Mouse (Mus musculus) thymus, postnatal 4 days (tissue): ENCODE results near the gene Srarp.

ENCODE experiments used
- DNase-seq: peaks from one replicate; pipeline ENCODE4 v3.0.0; 2021

Gene Srarp

DNA sequence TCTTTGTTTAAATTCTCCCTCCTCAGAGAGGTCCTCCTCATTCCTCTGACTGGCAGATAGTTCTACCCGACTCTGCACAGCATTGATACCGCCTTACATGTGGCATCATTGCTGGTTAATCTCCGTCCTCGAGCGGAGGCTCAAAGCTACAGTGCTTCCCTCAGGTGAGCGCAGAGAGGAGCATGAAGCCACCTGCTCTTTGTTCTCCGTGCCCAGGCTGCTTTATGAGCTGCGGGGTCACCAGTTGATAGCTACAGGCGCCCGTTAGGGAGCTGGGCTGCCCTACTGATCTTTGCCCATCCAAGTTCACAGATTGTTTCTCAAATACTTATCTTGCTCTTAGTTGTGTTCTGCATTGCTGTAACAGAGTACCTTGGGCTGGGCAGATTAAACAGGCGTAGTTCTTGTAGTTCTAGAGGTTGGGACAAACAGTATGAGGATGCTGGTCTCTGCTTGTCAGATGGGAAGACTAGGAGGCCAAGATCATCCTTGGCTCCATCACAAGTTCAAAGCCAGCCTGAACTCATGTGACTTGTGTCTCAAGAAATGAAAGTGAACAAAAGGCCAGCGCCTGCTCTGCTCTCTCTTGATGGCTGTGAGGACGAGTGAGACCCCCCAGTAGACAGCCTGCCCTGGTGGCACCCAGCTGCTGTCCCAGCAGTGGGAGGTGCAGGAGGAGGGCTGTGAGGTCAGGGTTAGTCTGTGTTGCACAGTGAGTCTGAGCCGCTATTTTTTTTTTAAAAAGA lies 20.5 kb upstream of the Srarp start:
- peak; percentile 6 for DNase-seq

DNA sequence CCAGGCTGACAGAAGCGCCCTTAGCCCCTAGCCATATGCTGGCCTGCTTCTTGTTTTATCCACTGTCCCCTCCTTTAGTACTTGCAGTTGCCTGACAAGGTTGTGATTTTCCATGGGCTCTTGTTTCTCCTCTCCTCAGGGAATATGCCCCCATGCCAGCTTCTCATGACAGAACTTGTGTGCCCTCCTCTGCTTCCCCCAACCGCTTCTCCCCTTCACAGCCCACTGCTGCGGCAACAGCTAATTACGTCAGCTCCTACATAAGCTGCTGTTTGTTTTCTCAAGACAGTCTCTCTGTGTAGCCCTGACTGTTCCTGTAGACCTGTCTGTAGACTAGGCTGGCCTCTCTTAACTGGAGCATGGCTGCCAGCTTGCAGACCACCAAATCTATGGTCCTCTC lies 19.6 kb upstream of the Srarp start:
- no peak for DNase-seq

DNA sequence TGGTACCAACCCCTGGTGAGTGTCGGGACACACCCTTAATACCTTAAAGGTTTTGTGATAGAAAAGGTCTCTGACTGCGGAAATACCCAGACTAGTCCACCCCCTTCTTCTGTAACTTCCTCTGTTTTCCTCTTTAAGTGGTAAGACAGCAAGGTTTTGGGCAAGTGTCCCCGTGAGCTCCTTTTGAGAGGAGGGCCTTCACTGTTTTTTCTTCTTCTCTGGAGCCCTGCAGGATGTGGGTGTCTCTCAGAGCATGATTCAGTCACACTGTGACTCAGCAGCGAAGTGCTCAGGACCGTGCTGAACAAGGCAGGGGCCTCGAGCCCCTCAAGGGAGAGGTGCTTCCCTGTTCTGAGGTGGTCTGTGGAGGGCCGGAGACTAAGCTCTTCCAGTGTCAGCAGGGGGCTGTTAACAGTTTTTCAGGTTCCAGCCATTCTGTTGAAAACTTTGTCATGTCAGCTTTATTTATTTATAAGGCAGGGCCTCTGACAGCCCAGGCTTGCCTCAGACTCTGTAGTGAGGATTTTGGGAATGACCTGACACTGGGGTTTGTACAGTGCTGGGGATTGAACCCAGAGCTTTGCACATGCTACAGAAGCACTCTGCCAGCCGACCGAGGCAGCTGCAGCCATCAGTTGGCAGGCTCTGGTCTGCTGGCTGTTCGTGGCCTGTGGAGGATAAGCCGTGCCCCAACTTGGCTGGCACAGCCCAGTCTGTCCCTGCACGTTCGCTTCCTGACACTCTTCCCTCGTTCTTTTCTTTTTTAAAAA lies 18.9 kb upstream of the Srarp start:
- DNase-seq = peak; percentile 52

DNA sequence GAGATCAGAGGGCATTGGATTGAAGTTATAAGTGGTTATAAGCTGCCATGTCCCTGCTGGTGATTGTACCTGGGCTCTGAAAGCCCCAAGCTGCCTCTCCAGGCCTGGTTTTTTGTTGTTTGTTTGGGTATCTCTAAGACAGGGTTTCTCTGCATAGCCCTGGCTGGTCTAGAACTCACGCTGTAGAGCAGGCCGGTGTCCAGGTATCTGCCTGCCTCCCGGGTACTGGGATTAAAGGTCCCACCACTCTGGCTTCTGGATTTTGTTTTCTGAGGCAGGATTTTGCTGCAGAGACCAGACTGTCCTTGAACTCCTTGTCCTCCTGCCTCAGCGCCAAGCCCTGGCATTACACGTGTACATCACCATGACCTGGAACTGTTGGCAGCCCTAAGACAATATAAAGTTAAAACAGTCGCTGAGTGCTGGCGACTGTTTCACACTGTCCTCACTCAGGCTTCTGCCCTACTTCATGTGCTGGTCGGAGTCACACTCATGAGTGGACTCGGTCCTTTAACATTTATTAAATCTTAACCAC lies 16.1 kb upstream of the Srarp start:
- peak; percentile 4 for DNase-seq

DNA sequence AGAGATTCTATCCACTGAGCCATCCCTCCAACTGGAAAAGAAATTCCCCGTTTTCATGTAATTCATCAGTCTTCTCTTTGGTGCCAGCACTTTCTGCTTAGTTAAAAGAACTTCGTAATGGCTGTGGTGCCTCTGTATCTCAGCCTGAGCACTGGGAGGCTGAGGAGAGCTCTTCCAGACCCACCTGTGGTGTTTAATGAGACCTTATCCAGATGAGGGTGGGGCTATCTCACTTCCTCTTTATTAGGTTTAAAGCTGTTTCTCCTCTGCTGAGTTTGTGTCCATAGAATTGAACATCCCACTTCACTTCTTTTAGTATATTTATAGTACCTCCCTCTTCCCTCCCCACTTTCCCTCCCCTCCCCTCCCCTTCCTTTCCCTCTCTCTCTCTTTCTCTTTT lies 15.3 kb upstream of the Srarp start:
- no peak for DNase-seq

DNA sequence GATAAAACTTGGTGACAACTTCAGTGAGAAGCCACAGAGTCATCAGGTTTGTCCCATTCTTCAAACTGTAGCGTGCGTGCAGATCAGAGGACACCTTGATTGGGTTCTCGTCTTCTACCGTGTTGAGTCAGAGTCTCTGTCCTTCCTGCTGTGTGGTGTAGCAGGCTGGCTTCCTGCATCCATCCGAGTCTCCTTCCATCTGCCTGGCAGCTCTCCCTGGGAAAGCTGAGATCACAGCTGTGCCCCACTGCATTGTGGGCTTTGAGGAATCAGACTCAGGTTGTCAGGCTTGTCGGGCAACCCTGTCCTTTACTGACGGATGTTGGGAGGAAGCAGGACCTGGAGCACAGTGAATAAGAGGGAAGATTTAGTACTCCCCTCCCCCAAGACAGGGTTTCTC lies 10.3 kb upstream of the Srarp start:
- DNase-seq = no peak

DNA sequence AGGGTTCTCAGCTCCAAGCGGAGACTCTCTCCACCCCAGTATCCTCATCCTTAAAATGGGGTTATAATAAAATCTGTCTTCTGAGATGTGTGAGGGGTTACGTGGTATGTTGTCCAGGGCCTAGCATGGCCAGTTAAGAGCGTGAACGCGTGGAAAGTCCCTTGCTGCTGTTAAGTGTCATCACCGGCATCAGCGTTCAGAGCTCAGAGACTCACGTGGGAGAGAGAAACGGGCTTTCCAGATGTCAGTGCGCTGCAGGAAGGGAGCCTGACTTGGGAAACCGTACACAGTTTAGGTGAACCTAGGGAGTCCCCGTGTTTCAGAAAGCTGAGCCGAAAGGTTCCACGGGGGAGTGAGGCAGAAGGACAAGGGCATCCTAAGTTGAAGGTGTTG lies 9.4 kb upstream of the Srarp start:
- no peak for DNase-seq

DNA sequence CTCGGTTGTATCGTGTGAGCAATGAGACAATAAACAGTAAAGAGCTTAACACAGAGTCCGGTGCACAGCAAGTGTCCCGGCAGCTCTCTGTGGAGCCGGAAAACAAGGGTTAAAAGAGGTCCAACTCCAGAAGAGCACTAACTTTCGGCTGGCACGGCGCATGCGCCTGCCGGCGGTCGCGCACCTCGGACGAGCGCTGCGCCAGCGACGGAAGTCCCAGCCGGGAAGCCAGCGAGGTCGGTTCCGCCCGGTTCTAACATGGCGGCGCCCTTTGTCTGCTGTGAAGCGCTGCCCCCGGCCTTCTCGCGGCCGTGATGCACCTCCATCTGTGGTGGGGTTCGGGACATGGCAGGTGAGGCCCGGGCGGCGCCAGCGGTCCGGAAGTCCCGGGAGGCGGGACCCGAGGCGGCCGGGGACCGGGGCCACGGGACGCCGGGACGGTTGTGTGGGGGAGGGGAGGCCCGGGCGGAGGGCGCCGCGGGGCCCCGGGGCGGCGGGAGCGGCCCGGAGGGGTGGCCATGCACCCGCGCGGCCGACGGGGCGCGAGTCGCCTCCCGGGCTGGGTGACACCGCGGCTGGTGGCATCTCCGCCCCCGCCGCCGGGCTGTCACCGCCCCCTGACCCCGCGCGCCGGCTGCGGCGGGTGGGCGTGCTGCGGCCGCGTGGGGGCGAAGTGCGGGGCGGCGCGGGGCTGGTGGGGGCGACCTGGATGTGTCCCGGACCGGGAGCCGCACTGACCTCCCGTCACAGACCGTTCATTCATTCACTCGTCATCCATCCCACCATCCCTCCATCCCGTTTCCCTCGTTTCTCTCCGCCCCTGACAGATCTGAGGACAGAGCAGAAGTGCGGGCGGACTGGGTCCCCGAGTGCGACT lies 8.8 kb upstream of the Srarp start, which contains the start of gene Zbtb17:
Gene Zbtb17 (plus strand): TSS at position 204 of the 877 bp plus-strand sequence.
- peak; percentile 96 for DNase-seq

DNA sequence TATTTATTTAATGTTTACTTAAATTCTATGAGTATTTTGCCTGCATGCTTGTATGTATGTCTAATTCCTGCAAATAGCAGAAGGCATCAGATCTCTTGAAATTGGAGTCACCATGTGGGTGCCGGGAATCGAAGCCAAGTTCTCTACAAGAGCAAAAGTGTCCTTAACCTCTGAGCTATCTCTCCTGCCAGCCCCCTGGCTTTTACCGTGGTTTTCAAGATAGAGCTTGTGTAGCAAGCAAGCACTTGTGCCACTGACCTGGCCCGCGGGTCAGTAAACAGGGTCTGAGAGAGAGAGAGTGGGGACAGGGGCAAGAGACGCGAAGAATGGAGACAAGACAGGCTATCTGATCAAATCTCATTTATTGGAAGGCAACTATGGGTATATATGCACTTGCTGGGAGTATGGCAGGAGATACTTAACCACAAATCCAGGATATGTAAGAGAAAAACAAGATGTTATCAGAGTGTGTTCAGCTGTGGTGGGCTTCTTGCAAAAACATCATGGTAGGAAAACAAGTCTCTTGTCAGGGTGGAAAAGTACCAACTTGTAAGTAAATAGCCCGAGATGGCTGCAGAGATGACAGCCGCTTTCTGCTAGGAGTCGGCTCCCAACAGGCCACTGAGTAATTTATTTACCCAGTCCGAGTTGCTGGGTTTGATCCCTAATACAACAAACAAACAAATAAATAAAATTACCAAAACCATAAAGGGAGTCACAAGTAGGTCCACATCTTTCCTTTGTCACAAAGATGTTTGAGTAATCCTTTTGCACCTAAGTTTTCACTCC lies 7.9 kb upstream of the Srarp start:
- no peak for DNase-seq

DNA sequence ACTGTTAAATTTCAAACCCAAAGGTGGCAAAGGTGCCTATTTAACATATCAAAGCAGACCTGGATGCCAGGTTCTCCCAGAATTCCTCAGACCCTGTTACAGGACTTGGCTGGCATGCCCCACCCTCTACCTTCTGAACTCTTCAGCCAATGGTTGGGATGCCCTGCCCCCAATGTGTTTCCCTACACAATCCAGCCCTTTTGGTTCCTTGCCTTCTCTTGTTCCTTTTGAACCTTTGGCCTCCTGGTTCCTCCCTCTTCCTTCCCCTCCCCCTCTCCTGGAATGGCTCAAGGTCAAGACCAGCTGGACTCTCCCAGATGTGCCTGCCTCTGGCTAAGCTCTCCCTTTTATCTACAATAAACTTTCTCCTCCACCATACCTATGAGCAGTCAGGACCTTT lies 5.0 kb upstream of the Srarp start:
- no peak for DNase-seq

DNA sequence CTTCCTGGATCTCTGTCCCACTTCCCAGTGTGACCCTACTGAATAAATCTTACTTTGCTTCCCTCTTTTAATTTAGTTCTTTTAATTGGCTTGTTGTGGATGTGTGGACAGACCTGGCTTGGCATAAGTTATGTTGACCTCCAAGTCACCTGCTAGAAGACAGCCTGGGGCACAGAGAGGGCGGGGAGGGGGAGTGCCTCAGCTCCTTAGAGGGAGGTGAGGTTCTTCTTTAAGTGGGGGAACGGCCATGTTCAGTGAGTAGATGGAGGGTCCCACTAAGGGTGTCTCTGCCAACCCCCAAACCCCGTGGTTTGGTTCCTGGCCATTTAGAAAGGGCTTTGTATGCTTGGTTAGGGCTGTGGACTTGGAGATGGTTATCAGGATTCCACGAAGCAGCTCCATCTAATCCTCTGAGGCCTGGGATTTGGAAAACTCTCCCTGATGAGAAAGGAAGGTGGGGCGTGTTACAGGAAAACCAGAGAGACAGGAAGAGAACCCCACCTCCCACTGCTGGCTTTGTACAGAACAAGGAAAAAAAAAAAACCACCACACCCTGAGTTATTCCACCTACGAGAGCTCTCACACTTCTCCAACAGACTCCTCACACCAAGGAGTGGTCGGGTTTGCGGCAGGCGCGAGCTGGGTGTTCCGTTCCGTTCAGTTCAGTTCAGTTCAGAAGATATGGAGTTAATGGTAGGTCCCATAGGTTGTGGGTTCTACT lies 3.3 kb upstream of the Srarp start:
- no peak for DNase-seq

DNA sequence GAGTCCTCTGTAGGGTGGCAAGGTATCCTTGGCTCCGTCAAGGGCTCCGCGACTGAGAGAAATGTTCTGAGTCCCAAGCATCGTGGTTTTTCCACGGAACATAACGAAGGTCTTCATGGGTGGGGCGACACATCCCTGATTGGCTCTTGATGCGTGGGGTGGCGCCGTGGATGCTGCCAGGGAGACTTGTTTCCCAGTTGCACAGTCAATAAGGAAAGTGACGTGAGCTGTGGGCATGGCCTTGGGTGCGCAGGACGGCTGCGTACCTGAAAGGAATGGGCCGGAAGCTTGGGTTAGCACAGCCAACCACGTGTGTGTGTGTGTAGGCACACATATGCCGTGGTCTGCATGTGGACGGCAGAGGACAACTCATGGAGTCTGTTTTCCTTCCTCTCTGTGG lies 2.7 kb downstream of the Srarp start:
- DNase-seq = no peak

DNA sequence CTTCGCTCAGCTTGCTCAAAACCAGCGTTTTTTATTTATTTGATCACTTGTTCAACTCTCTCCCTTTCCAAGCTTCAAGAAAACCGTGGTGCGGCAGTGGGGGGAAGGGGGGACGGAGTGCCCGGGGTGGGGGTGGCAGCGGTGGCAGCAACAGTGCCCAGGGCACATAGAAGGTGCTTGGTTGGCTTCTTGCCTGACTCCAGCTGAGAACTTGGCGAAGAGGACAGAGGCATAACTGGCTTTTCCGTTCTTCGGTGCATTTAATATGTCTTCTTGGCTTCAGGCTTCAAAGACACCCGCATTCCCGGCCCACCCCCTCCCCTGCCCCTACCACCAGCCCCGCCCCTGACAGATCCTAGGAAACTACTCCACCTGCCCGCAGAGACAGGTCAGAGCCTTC lies 3.2 kb downstream of the Srarp start:
- DNase-seq = no peak

DNA sequence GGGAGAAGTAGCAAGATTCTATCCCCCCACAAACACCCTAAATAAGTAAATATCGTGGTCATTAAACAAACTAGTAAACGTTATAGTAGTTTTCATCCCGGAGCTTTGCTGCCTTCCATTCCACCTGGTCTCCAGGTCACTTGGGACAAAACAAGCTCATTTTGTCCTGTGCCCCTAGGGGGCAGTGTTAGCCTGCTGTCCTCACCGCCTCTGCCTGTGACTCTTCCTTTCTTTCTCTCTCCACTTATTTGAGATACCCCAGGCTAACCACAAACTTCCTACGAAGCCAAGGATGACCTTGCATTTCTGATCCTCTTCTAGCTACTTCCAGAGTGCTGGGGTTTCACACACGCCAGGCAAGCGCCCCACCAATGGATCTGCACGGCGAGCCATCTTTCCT lies 4.9 kb downstream of the Srarp start:
- DNase-seq = peak; percentile 84

DNA sequence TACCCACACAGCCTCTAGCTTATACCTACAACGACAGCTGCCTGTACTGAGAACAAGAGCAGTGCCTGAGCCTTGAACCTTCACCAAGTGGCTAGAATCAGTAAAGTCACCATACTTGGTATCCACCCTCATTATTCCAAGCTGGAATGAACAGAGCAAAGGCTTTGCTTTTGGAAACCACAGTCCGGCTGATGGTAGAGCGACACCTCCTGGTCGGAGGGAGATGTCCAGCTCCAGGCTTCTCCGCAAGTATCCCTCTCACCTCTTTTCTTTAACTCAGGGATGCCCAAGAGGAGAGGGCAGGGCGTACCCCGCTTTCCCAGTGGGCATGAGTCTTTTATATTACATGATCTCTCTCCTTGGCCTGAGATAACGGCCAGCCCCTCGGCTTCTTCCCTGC lies 6.1 kb downstream of the Srarp start:
- no peak for DNase-seq

DNA sequence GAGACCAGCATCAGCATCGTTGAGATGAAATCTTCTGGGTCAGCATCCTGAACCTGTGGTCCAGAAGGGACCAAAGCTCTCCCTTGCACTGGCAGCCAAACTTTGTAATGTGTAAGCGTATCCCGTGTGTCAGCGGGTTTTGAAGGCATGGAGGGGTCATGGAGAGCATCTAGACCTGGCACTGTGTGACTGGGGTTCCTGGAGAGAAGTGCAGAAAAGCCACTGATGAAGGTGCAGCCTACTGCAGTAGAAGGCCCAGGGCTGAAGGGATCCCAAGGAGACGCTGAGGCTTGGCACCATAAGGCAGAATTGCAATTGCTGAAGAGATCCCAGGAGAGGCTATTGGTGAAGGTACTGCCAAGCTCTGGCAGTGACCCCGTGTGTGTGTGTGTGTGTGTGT lies 6.5 kb downstream of the Srarp start:
- no peak for DNase-seq

DNA sequence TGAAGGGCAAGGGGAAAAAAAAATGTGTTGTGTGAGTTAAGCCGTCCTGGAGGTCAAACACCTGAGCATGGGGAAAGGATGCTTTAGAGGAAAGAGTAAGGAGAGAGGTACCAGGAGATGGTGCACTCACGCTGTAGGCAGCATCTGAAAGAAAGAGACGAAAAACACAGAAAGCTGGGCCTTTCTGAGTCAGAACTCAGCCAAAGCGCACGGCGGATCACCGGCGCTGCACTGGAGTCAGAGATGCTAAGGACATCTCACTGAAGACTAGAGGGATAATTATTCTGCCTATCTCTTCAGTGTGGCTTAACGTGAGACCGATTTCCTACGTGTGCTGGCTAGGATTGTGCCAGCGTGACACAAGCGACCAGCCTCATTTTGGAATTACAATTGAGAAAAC lies 8.0 kb downstream of the Srarp start:
- no peak for DNase-seq

DNA sequence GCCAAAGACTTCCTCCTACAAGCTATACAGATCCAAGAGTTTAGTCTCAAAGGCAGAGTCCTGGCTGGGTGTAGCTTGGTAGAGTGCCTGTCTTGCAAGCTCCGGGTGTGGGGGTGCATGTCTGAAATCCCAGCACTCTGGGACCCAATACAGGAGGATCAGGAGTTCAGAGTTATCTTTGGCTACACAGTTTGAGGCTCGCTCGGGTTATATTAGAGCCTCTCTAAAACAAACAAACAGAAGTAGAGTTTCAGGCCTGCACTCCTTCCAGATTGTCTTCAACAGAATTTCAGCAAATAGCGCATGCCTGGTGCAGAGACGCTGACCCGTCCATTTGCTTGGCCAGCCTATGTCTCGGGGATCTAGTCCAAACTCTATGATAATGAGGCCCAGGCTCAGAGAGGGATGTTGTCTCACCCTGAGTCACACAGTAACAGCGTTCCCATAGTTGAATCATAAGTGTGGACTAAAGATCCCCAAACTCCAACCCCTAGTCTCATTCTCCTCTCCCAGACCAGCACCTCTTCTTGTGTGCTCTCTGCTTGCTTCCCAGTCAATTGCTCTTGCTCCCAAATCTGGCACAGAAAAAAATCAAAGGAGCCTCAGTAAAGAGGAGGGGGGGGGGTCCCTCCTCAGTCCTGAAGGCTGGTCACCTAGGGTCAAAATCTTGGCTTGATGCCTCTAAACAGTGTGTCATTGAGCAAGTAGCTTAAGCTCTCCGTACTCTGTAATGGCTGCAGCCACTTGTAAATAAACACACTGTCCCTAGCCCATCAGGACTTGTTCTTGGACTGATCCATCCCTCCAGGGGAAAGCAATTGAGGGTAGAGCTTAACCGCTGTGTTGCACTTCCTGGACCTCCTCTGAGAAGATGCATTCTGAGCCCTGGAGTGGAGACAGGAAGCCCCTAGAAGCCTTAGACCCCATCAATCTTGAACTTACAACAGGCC lies 8.8 kb downstream of the Srarp start:
- DNase-seq = no peak

DNA sequence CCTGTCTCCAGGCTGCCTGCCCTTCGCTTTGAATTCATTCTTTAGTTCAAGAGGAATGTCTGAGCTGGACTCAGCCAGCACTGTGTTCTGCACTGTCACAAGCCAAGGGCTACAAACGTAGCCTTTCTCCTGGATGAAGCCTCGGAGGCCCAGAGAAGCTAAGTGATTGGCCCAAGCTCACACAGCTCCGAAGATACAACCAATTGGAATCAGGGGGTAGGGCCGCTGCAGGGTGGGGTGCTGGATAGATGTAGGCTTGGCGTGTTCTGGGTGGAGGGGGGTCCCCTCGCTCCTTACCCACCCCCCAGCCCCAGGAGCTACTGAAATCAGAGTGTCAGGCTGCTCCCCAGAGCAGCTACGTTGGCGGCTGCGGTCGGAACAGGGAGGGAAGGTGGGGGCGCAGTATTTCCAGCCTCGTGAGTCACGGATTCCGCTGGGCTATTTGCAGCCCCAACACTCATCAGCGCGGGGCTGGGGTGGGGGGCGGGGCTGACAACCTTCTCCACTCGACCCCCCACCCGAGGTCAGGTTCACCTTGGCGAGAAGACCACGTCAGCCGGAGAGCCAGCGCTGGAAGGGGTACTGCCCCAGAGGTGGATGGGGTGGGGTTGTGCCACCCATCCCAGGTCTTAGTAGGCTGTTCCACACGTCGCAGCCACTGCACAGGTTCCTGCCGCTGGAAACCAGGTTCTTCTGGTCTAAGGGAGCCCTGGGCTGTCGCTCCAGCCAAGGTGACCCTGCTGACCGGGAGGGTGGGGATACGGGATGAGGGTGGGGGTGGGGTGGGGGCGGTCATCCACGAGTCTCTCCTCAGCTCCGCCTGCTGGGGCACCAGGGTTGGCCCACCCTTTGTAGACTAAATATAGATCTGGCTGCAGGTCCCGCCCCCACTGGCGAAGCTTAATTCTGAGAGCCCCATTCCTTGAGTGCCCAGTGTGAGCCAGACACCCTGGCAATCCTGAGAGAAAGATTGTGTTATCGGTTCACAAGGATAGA lies 10.1 kb downstream of the Srarp start:
- peak; percentile 49 for DNase-seq
